Mouse (Mus musculus) cerebellum, adult 2 months (tissue): ENCODE measurements around the gene Rabac1.

Experiments
- CTCF ChIP-seq: fragments of 200-500 bp; IDR thresholded peaks from 2 replicates; pipeline ENCODE4 v1.5.1; 2011; ENCODE audit warnings: low read depth, mild to moderate bottlenecking, control low read depth, low read length, moderate library complexity, borderline replicate concordance; ENCODE audit not compliant: insufficient read depth
- POLR2A ChIP-seq: fragments of 200-500 bp; IDR thresholded peaks from 2 replicates; pipeline ENCODE4 v1.6.1; 2011; ENCODE audit warnings: low read length, control low read depth, borderline replicate concordance; ENCODE audit not compliant: insufficient read depth

DNA sequence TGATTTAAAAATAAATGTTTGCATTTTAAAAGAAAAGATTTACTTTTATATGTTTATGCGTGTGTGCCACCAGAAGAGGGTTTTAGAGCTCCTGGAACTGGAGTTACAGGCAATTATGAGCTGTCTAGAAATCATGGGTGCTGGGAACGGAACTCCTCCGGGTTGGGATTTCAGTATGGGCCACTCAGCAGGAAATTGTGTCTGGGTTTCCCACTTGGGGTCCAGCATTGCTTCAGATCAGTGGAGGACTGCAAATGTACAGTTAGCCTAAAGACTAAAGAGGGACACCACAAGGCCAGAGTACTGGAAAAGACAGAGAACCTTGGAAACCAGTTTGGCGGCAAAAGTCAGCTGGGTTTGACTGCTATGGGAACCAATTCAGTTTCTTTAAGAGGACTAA, 654 bp upstream of the Rabac1 start:
- TF ChIP-seq POLR2A = no peak
- TF ChIP-seq CTCF = no peak
